Mouse (Mus musculus) spleen, adult 2 months (tissue): ENCODE measurements at regions not wholly inside any gene's neighbourhood (a gene's known extent, or its start where the extent isn't known, plus 50 kb on each side); places are given as distances from the start of the nearest gene placed in this dataset.

ENCODE experiments used
- CTCF ChIP-seq: fragments of 200-500 bp; IDR thresholded peaks from 2 replicates; pipeline ENCODE4 v1.5.1; 2011; ENCODE audit warnings: mild to moderate bottlenecking, inconsistent platforms; ENCODE audit not compliant: insufficient read depth, insufficient read length, insufficient replicate concordance; ENCODE audit errors: extremely low read depth
- POLR2A ChIP-seq: fragments of 200-500 bp; IDR thresholded peaks from 2 replicates; pipeline ENCODE4 v1.6.1; 2011; ENCODE audit warnings: low read depth, low read length, inconsistent platforms

GRCm38 (mm10) chr7:72510116-72510515 lies 203.7 kb upstream of the Mctp2 start:
- TF ChIP-seq POLR2A: no peak
- no peak for TF ChIP-seq CTCF
